Mouse (Mus musculus) ovary, adult 18-20 months (tissue): ENCODE data around the gene Gm17409.

Experiments
- DNase-seq: peaks from one replicate; pipeline ENCODE4 v3.0.0; 2022; ENCODE audit warnings: low spot score, mixed read lengths

Gm17409 gene

GRCm38 (mm10) chr2:58484284-58484965, 14.5 kb downstream of the Gm17409 start:
- DNase-seq: no peak

- peak; percentile 26 for DNase-seq
Observed at GRCm38 (mm10) chr2:58485152-58485551, 15.2 kb downstream of the Gm17409 start.

- DNase-seq: no peak
Observed at GRCm38 (mm10) chr2:58485683-58486082, 15.8 kb downstream of the Gm17409 start.

GRCm38 (mm10) chr2:58486441-58487278, 16.7 kb downstream of the Gm17409 start:
- no peak for DNase-seq

- no peak for DNase-seq
Observed at GRCm38 (mm10) chr2:58487279-58487560, 17.3 kb downstream of the Gm17409 start.

GRCm38 (mm10) chr2:58488404-58488803, 18.5 kb downstream of the Gm17409 start:
- DNase-seq: no peak

- DNase-seq: no peak
Observed at GRCm38 (mm10) chr2:58489275-58489674, 19.4 kb downstream of the Gm17409 start.

GRCm38 (mm10) chr2:58493685-58494635, 24.0 kb downstream of the Gm17409 start:
- no peak for DNase-seq

- DNase-seq: no peak
Observed at GRCm38 (mm10) chr2:58495271-58495670, 25.4 kb downstream of the Gm17409 start.

- no peak for DNase-seq
Observed at GRCm38 (mm10) chr2:58496647-58497410, 26.9 kb downstream of the Gm17409 start.

GRCm38 (mm10) chr2:58505306-58506090, 35.6 kb downstream of the Gm17409 start:
- DNase-seq: no peak

GRCm38 (mm10) chr2:58510192-58510591, 40.3 kb downstream of the Gm17409 start:
- DNase-seq: no peak

GRCm38 (mm10) chr2:58513212-58513611, 43.3 kb downstream of the Gm17409 start:
- no peak for DNase-seq

GRCm38 (mm10) chr2:58514489-58514888, 44.6 kb downstream of the Gm17409 start:
- no peak for DNase-seq

GRCm38 (mm10) chr2:58516000-58516399, 46.1 kb downstream of the Gm17409 start:
- DNase-seq: no peak

- DNase-seq: no peak
Observed at GRCm38 (mm10) chr2:58516920-58517319, 47.0 kb downstream of the Gm17409 start.

- no peak for DNase-seq
Observed at GRCm38 (mm10) chr2:58518517-58518916, 48.6 kb downstream of the Gm17409 start.
